Mouse (Mus musculus) pancreas, adult 10 weeks (tissue): ENCODE data around the gene Kcnip3. TPM values are rescaled to one million over a fixed set of nuclear protein-coding genes. Genes with fewer than 3 reads are reported as not detected.

Source experiments
- polyA plus RNA-seq: library from polyadenylated mRNA; stranded (reverse); fragments of 350-450 nt; fragmentation: Illumina TruSeq; extraction: RNeasy Lipid Tissue Mini Kit (QIAGEN cat#74804); gene quantifications from one replicate; pipeline ENCODE4 v1.2.3, GENCODE M21; 2015; ENCODE audit warnings: low read depth, low replicate concordance; ENCODE audit not compliant: insufficient read depth

Gene Kcnip3
- 1.3 TPM for polyA plus RNA-seq

GRCm38 (mm10) chr2:127522006-127522441 is at the start of gene Kcnip3:
TSS of gene Kcnip3 (minus strand) at chr2:127522094.

DNA sequence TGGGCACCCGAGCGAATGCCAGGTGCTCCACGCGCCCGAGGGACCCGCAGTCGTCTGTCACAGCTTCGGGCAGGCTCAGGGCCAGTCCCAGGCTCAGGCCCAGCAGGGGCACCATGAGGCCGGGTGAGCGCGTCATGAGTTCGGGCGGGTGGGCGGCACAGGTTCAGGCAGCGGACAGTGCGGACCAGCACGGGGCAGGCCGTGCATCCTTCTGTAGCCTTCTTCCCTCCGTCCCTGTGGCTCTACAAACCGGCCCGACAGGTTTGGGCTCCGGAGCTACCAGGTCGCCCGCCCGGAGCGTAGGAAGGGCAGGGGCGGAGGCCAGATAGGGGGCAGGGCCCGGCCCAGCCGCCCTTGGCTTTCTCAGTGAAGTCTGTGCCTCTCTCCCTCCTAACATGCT is 19.3 kb upstream of the Kcnip3 start, which contains the start of gene Prom2:
Prom2 (minus strand) TSS at position 283 of the 400 bp plus-strand sequence.

GRCm38 (mm10) chr2:127444055-127444789 is 77.7 kb downstream of the Kcnip3 start, which contains the start of gene Fahd2a:
TSS of gene Fahd2a (minus strand) at chr2:127444565.

GRCm38 (mm10) chr2:127424977-127425376 is 96.9 kb downstream of the Kcnip3 start, which contains the start of gene Gpat2:
TSS of gene Gpat2 (plus strand) at chr2:127425199.

Other genes with a start within 250 kb of the Kcnip3 start
- gene Dusp2, start 185.9 kb downstream of the Kcnip3 start, polyA plus RNA-seq = not detected
- gene Astl, start 183.5 kb downstream of the Kcnip3 start, polyA plus RNA-seq = not detected
- gene Adra2b, start 158.9 kb downstream of the Kcnip3 start, polyA plus RNA-seq = 0.20 TPM
- gene Gpat2, start 96.9 kb downstream of the Kcnip3 start, polyA plus RNA-seq = not detected
- 8.6 TPM for gene Fahd2a, start 77.5 kb downstream of the Kcnip3 start, polyA plus RNA-seq
- gene Prom2, start 19.4 kb upstream of the Kcnip3 start, polyA plus RNA-seq = 9.1 TPM
- gene Zfp661, start 65.0 kb upstream of the Kcnip3 start, polyA plus RNA-seq = 2.1 TPM
- gene Mrps5, start 65.1 kb upstream of the Kcnip3 start, polyA plus RNA-seq = 11.6 TPM
- 2.6 TPM for gene Mal, start 134.6 kb upstream of the Kcnip3 start, polyA plus RNA-seq
- 4.6 TPM for gene Mall, start 207.8 kb upstream of the Kcnip3 start, polyA plus RNA-seq